Mouse (Mus musculus) thymus, adult 2 months (tissue): ENCODE results near the gene Tubd1. TPM values are rescaled to one million over a fixed set of nuclear protein-coding genes. Genes with fewer than 3 reads are reported as not detected.

Experiments used
- DNase-seq: peaks from one replicate; pipeline ENCODE4 v3.0.0; 2021
- H3K27ac ChIP-seq: fragments of 200-500 bp; 2 replicates; pipeline ENCODE4 v1.5.1; 2012; ENCODE audit warnings: low read length, control low read depth; ENCODE audit not compliant: control insufficient read depth, insufficient read depth
- H3K27me3 ChIP-seq: fragments of 200-500 bp; 2 replicates; pipeline ENCODE4 v1.6.1; 2012; ENCODE audit warnings: mild to moderate bottlenecking, low read length, moderate library complexity, mixed read lengths; ENCODE audit not compliant: control insufficient read depth, insufficient read depth
- H3K36me3 ChIP-seq: fragments of 200-500 bp; 2 replicates; pipeline ENCODE4 v1.6.1; 2012; ENCODE audit warnings: mild to moderate bottlenecking, low read length, moderate library complexity; ENCODE audit not compliant: control insufficient read depth, insufficient read depth
- H3K4me1 ChIP-seq: fragments of 200-500 bp; replicated peaks from 2 replicates; pipeline ENCODE4 v1.6.1; 2012; ENCODE audit warnings: low read length; ENCODE audit not compliant: control insufficient read depth, insufficient read depth
- H3K4me3 ChIP-seq: fragments of 200-500 bp; 2 replicates; pipeline ENCODE4 v1.5.1; 2012; ENCODE audit warnings: mild to moderate bottlenecking, low read length, control low read depth, moderate library complexity; ENCODE audit not compliant: control insufficient read depth, insufficient read depth
- CTCF ChIP-seq: fragments of 200-500 bp; IDR thresholded peaks from 2 replicates; pipeline ENCODE4 v1.5.1; 2012; ENCODE audit warnings: mild to moderate bottlenecking, control low read depth, low read length, moderate library complexity, borderline replicate concordance; ENCODE audit not compliant: control insufficient read depth, poor library complexity, insufficient read depth; ENCODE audit errors: extremely low read depth
- POLR2A ChIP-seq: fragments of 200-500 bp; IDR thresholded peaks from 2 replicates; pipeline ENCODE4 v1.6.1; 2012; ENCODE audit warnings: mild to moderate bottlenecking, low read length, control low read depth, moderate library complexity; ENCODE audit not compliant: control insufficient read depth, poor library complexity, insufficient read depth; ENCODE audit errors: extremely low read depth
- WGBS: fragments of 180-500 bp; shearing (Covaris S2); methylation state at CpG from one replicate; pipeline ENCODE4 v1.1.7; 2018; 5-methylcytosine and 5-hydroxymethylcytosine counted together
- polyA plus RNA-seq: library from polyadenylated mRNA; depleted of rRNA; stranded (reverse); fragments of >200 nt; gene quantifications from 2 replicates; pipeline ENCODE4 v1.2.3, GENCODE M21; 2012; rRNA removed

Tubd1 gene
- polyA plus RNA-seq, 1 experiment: 5.9 TPM

GRCm38 (mm10) chr11:86611991-86612390 lies 67.2 kb downstream of the Tubd1 start:
- no peak overlapping the region for H3K27ac ChIP-seq

DNA sequence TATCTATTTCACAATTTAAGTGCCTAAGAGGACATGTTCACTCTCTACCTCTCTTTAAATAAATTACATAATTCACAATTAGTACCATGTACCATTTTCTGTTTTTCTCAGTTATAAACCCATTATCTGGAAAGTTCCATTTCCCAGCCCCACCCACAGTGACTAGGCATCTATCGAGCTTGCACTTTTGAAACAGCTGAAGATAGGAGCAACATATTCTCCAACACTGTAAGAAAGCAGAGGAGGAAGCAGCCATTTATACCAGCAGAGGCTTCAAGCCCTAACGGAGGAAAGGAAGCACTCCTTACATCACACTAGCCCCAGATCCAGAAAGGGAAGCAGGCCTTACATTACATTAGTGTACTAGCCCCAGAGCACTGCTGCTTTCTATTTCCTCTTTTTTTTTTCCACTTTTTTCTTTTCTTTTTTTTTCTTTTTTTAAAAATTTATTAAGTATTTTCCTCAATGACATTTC lies 69.3 kb downstream of the Tubd1 start:
- no peak for TF ChIP-seq POLR2A
- no peak for TF ChIP-seq CTCF
- H3K27ac ChIP-seq: no peak overlapping the region

More at GRCm38 (mm10) chr11:86611991-86612390, 67.2 kb downstream of the Tubd1 start:
- no peak for DNase-seq
- Histone ChIP-seq H3K27me3 (no peaks in the 10 kb centered on the region), H3K4me3 (no peak overlapping the region), H3K4me1 (no peaks in the 10 kb centered on the region), H3K36me3 (no peaks in the 10 kb centered on the region)
- TF ChIP-seq POLR2A: no peak
- no peak for TF ChIP-seq CTCF
- 85% methylated on average over 1 of the region's 1 CpGs for WGBS

DNA sequence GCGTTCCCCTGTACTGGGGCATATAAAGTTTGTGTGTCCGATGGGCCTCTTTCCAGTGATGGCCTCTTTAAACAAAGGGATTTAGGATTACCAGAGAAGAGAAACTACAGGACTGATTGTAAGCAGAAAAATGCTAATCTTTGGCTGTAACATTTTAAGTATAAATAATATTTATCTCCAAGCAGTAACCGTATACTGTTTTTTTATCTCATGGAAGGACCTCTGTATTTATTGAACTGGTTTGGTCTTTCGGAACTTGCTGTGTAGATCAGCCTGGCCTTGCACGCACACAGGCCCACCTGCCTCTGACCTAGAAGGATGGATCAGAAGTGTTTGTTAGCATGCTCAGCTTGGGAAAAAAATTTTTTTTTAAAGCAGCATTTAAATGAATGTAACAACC lies 69.8 kb downstream of the Tubd1 start:
- H3K4me3 ChIP-seq: no peak overlapping the region
- no peaks in the 10 kb centered on the region for H3K36me3 ChIP-seq
- 96% methylated on average over 5 of the region's 5 CpGs for WGBS
- no peak for TF ChIP-seq CTCF
- no peak overlapping the region for H3K27ac ChIP-seq
- no peaks in the 10 kb centered on the region for H3K4me1 ChIP-seq
- H3K27me3 ChIP-seq: no peaks in the 10 kb centered on the region
- DNase-seq: no peak

More for the DNA sequence above, 69.3 kb downstream of the Tubd1 start:
- H3K27me3 ChIP-seq: no peaks in the 10 kb centered on the region
- no peaks in the 10 kb centered on the region for H3K36me3 ChIP-seq
- 18% methylated on average over 2 of the region's 2 CpGs for WGBS
- H3K4me1 ChIP-seq: no peaks in the 10 kb centered on the region
- DNase-seq: no peak
- H3K4me3 ChIP-seq: no peak overlapping the region

Other genes with a start within 250 kb of the Tubd1 start
- gene Med13, start 187.4 kb upstream of the Tubd1 start, polyA plus RNA-seq: 60.6 and 69.5 TPM in 2 replicates
- 6.4 and 9.3 TPM in 2 replicates for gene Rnft1, start 60.3 kb upstream of the Tubd1 start, polyA plus RNA-seq
- gene Rps6kb1, start 186 bp upstream of the Tubd1 start, polyA plus RNA-seq: 12.2 and 12.3 TPM in 2 replicates
- 33.3 and 36.7 TPM in 2 replicates for gene Vmp1, start 138.8 kb downstream of the Tubd1 start, polyA plus RNA-seq
- 4.3 and 5.2 TPM in 2 replicates for gene Ptrh2, start 139.0 kb downstream of the Tubd1 start, polyA plus RNA-seq
- gene Cltc, start 212.6 kb downstream of the Tubd1 start, polyA plus RNA-seq: 70.7 and 77.3 TPM in 2 replicates